Mouse (Mus musculus): ENCODE measurements around the gene Jak1.

Jak1 gene

GRCm38 (mm10) chr4:101239313-101240162 is 25.5 kb downstream of the Jak1 start:
- 98% methylated on average over 3 of the region's 3 CpGs for WGBS

- 83% methylated on average over 4 of the region's 4 CpGs for WGBS
These were observed 26.5 kb downstream of the Jak1 start for GRCm38 (mm10) chr4:101238589-101238988.

DNA sequence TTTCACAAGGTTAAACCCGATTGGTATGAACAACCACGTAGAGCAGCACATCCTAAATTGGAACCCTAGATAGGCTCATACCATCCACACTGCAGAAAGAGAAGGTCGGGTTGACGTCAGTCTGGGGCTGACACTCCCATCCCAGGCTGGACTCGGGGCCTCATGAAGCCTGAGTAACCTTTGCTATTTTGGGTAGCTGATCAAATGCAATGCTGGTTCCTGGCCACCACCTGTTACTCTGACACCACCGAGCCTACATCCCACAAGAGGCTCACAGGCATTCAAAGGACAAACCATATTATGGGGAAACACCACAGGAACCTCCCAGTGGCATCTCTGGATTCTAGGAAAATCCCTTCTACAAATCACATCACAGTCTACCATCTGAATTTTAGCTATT is 28.3 kb downstream of the Jak1 start:
- 87% methylated on average over 6 of the region's 6 CpGs for WGBS

GRCm38 (mm10) chr4:101235964-101236363 is 29.1 kb downstream of the Jak1 start:
- 100% methylated on average over 1 of the region's 1 CpGs for WGBS

DNA sequence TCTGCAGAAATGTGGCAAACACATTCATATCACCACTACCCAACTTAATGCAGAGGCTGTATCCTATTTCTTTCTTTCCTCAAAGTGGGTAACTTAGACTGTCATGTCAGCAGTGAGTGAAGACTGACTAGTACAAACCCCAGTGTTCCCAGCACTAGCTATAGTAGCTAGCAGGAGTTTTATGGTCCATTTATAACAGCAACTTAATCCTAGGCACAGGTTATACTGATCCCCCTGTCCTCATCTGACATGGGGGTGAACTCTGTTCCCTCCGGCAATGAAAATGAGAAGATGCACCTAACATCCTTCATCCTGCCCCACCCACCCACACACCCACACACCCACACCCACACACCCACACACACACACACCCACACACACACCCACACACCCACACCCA is 30.3 kb downstream of the Jak1 start:
- 83% methylated on average over 1 of the region's 1 CpGs for WGBS

- 8% methylated on average over 1 of the region's 1 CpGs for WGBS
These were observed 30.8 kb downstream of the Jak1 start for GRCm38 (mm10) chr4:101234332-101234731.

- 85% methylated on average over 2 of the region's 2 CpGs for WGBS
These were observed 34.5 kb downstream of the Jak1 start for GRCm38 (mm10) chr4:101230621-101231020.

DNA sequence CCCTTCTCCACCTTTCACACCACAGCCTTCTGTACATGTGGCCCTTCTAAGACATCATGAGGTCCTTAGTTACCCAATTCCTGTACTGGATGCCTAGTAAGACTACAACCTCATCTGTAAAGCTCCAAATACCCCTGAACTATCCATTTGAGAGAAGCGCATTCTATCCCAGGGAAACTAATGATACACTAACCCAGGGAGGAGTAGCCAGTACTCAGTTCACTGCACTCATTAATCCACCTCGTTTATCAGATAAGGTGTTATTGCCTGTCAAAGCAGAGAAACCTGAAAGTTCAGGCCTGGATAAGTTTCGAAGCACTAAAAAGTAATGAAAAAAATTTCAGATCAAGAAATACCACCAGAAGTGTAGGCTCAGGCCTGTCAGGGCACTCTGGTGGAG is 37.7 kb downstream of the Jak1 start:
- WGBS, result 92% methylated on average over 3 of the region's 3 CpGs

- 95% methylated on average over 5 of the region's 5 CpGs for WGBS
These were observed 39.1 kb downstream of the Jak1 start for GRCm38 (mm10) chr4:101225984-101226383.

DNA sequence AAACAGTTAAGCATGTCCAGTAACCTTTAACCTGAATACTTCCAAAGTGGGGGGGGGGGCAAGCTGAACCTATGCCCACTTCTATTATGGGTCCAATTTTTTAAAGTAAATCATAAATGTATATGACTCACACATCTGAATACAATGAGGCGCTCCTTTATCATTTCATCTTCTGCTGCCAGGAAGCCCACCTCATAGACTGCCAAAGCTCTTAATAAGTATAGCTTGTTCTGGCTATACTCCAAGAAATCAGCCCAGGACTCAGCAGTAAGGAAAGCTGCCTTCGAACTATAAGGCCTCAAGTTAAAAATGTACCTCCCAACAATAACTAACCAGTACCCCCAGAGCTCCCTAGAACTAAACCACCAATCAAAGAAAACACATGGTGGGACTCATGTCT is 44.1 kb downstream of the Jak1 start:
- 75% methylated on average over 2 of the region's 2 CpGs for WGBS

DNA sequence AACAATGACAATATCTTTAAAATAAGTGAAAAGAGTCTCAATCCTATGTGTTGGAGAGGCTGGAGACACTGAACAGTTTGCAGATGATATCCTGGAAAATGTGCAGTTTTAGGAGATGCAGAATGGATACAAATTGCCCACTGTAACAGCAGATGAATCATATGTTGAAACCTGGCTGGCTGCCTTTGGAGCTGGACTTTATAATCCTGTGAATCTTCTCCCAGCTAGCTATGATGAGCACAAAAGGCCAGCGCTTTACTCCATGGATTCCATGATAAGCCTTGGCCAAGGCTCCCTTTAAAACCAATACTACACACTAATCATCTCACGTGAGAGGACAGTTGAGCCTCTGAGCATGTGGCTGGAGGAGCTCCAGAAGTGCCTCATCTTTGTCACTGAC is 45.2 kb downstream of the Jak1 start:
- WGBS, result 52% methylated on average over 2 of the region's 2 CpGs

DNA sequence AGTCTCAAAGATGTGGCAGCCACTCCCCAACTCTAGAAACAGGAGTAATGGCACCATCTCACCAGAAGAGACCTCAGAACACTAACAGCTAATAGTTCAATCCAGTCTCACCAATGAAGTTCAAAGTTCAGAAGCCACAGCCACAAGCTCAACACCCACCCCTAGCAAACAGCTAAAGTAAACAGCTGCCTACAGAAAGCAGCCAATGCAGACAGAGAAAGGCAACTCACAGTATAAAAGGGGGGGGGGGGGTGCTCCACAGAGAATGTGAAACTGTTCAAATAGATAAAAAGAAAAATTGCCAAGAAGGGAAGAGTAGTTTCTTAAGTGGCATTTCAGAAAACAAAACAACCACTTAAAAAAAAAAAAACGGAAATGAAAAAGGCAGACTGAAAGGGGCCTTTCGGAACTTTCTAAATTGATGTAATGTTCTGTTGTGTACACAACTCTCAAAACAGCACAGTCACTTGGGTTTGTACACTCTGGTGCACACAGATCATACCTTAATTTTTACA is 48.0 kb downstream of the Jak1 start:
- 47% methylated on average over 2 of the region's 2 CpGs for WGBS

- 94% methylated on average over 4 of the region's 4 CpGs for WGBS
These were observed 48.8 kb downstream of the Jak1 start for GRCm38 (mm10) chr4:101216286-101216685.

- 85% methylated on average over 2 of the region's 2 CpGs for WGBS
These were observed 51.6 kb downstream of the Jak1 start for GRCm38 (mm10) chr4:101213477-101213876.

DNA sequence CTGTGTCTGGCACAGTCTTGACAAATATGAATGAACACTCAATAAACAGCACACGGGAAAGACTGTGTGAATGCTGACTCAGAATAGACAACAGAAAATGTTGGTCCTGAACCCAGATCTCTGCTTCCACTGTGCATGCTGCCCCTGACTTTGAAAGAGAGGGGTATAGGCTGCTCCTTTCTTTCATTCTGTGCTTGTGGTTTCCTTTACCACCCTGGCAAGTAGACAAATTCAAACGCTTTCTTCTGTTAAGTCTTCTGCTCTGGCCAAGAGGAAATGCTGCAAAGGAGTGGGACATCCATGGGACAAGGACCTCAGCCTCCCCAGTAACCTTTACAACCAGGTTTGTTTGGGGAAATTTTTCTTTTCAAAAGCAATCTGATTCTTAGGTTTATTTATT is 57.6 kb downstream of the Jak1 start:
- 68% methylated on average over 2 of the region's 2 CpGs for WGBS

DNA sequence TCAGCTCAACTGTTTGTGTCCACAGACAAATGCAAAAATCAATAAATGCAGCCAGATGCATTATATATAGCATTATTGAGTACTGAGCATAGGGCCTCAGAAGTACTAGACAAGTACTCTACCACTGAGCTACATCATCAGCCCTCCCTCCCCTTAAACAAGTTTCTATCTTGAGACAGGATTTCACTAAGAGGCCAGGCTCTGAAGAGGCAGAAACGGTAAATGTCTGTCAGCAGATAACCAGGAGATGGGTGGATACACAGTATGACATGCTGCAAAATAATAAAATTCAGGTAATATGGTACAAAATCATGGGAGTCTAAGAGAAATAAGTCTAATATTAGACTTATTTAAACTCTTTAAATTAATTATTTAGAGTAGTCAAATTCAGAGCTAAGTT is 61.6 kb downstream of the Jak1 start:
- 98% methylated on average over 1 of the region's 1 CpGs for whole genome bisulfite sequencing

- 81% methylated on average over 10 of the region's 10 CpGs for WGBS
These were observed 62.5 kb downstream of the Jak1 start for GRCm38 (mm10) chr4:101202626-101203025.

GRCm38 (mm10) chr4:101199433-101200081 is 65.5 kb downstream of the Jak1 start:
- 91% methylated on average over 8 of the region's 8 CpGs for WGBS

GRCm38 (mm10) chr4:101198333-101198732 is 66.7 kb downstream of the Jak1 start:
- WGBS, result 16% methylated on average over 2 of the region's 2 CpGs

- WGBS, result 46% methylated on average over 9 of the region's 9 CpGs
These were observed 67.5 kb downstream of the Jak1 start for GRCm38 (mm10) chr4:101197421-101198170.

DNA sequence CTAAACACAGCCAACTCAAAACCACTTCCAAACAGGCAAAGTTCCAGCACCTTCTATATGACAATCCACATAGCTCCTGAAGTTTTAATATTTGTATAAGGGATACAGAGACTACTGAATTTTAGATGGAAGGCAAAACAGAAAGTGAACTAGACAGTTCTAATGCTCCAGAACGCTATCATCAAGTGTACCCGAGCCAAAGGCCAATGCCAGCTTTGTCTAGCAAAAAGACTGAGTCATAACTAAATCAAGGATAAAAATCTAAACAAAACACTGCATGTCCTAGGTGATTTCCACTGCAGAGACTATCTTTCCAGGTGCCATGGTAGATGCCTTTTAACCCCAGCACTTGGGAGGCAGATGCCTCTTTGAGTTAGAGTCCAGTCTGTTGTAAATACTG is 68.7 kb downstream of the Jak1 start:
- WGBS, result 70% methylated on average over 2 of the region's 2 CpGs

GRCm38 (mm10) chr4:101194170-101194569 is 70.9 kb downstream of the Jak1 start:
- WGBS, result 85% methylated on average over 1 of the region's 1 CpGs

Measured in cerebral cortex, adult 2 months (tissue).